Mouse (Mus musculus) midbrain, embryonic 13.5 days (tissue): ENCODE results near the gene B3galnt2. TPM values are rescaled to one million over a fixed set of nuclear protein-coding genes. Genes with fewer than 3 reads are reported as not detected.
"Not testable (repeated sequence)": the region's sequence is repeated elsewhere in the genome, so short reads cannot be mapped to it uniquely, and the experiment has no call there.

Experiments used
- ATAC-seq: fragments of 200-750 bp; cut with Nextera tagmentation; 2 replicates; pipeline ENCODE4 v1.8.0; 2017; ENCODE audit warnings: mild to moderate bottlenecking, moderate TSS enrichment, moderate library complexity
- H3K27ac ChIP-seq: fragments of 300-500 bp; sonication (generic); 2 replicates; pipeline ENCODE4 v1.5.1; 2015; ENCODE audit warnings: inconsistent platforms, mild to moderate bottlenecking, moderate library complexity
- H3K27me3 ChIP-seq: fragments of 300-500 bp; sonication (generic); 2 replicates; pipeline ENCODE4 v1.6.1; 2015; ENCODE audit warnings: mild to moderate bottlenecking, inconsistent platforms
- H3K36me3 ChIP-seq: fragments of 300-500 bp; sonication (generic); 2 replicates; pipeline ENCODE4 v1.6.1; 2015; ENCODE audit warnings: mild to moderate bottlenecking, inconsistent platforms
- H3K4me1 ChIP-seq: fragments of 300-500 bp; sonication (generic); replicated peaks from 2 replicates; pipeline ENCODE4 v1.6.1; 2015; ENCODE audit warnings: inconsistent platforms
- H3K4me2 ChIP-seq: fragments of 300-500 bp; sonication (generic); replicated peaks from 2 replicates; pipeline ENCODE4 v1.6.1; 2015; ENCODE audit warnings: moderate library complexity, mild to moderate bottlenecking, inconsistent platforms
- H3K4me3 ChIP-seq: fragments of 300-500 bp; sonication (generic); replicated peaks from 2 replicates; pipeline ENCODE4 v1.5.1; 2015; ENCODE audit warnings: mild to moderate bottlenecking, inconsistent platforms
- H3K9ac ChIP-seq: fragments of 300-500 bp; sonication (generic); replicated peaks from 2 replicates; pipeline ENCODE4 v1.6.1; 2015; ENCODE audit warnings: mild to moderate bottlenecking, inconsistent platforms
- H3K9me3 ChIP-seq: fragments of 300-500 bp; sonication (generic); 2 replicates; pipeline ENCODE4 v1.6.1; 2016; ENCODE audit warnings: mild to moderate bottlenecking, inconsistent platforms
- WGBS: fragments of 180-500 bp; shearing (Covaris S2); methylation state at CpG from one replicate; pipeline ENCODE4 v1.1.7; 2015; 5-methylcytosine and 5-hydroxymethylcytosine counted together
- polyA plus RNA-seq: library from polyadenylated mRNA; unstranded; fragments of >200 nt; fragmentation: Nextera tagmentation; extraction: Ambion mirVana; gene quantifications from 2 replicates; pipeline ENCODE4 v1.2.1, GENCODE M21; 2015

Gene B3galnt2
- polyA plus RNA-seq, 1 experiment from 2014 or later = 26.7 TPM

GRCm38 (mm10) chr13:14014001-14014400, 59.7 kb downstream of the B3galnt2 start:
- H3K4me1 ChIP-seq = no peaks in the 10 kb centered on the region
- 95% methylated on average over 2 of the region's 2 CpGs for WGBS

GRCm38 (mm10) chr13:14014540-14014939, 60.3 kb downstream of the B3galnt2 start:
- Histone ChIP-seq H3K36me3 (peaks cover 75% of the 10 kb centered on the region), H3K4me3 (no peak overlapping the region), H3K4me1 (no peaks in the 10 kb centered on the region), H3K9me3 (no peaks in the 10 kb centered on the region), H3K27me3 (no peaks in the 10 kb centered on the region), H3K27ac (no peak overlapping the region), H3K9ac (no peak overlapping the region), H3K4me2 (no peak overlapping the region)
- WGBS = 94% methylated on average over 4 of the region's 4 CpGs
- ATAC-seq = no peak

More at GRCm38 (mm10) chr13:14014001-14014400, 59.7 kb downstream of the B3galnt2 start:
- Histone ChIP-seq H3K4me2 (no peak overlapping the region), H3K27me3 (no peaks in the 10 kb centered on the region), H3K36me3 (peaks cover 74% of the 10 kb centered on the region), H3K9me3 (no peaks in the 10 kb centered on the region), H3K4me3 (no peak overlapping the region), H3K9ac (no peak overlapping the region), H3K27ac (no peak overlapping the region)
- ATAC-seq = no peak

- WGBS = 96% methylated on average over 6 of the region's 6 CpGs
- Histone ChIP-seq H3K27me3 (no peaks in the 10 kb centered on the region), H3K9me3 (no peaks in the 10 kb centered on the region), H3K27ac (no peak overlapping the region), H3K4me2 (no peak overlapping the region), H3K4me1 (no peaks in the 10 kb centered on the region), H3K36me3 (peaks cover 74% of the 10 kb centered on the region), H3K9ac (no peak overlapping the region), H3K4me3 (no peak overlapping the region)
- ATAC-seq = no peak
Measured at GRCm38 (mm10) chr13:14015609-14016008, 61.3 kb downstream of the B3galnt2 start.

DNA sequence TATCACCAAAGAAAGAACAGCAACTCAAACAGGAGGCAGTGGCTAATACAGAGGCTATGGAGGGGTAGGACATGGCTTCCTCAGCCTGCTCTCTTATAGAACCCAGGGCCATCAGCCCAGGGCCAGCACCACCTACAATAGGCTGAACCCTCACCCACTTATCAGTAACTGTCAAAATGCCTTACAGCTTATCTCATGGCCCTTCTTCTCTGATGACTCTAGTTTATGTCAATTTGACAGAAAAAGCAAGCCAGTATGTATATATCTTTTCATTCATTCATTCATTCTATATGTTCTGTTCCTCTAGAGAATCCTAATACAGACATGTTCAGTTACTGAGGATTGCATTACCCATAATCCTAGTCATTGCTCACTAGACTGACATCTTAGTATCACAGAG, 64.0 kb downstream of the B3galnt2 start:
- H3K27me3 ChIP-seq = no peaks in the 10 kb centered on the region
- no peaks in the 10 kb centered on the region for H3K4me1 ChIP-seq
- peaks cover 52% of the 10 kb centered on the region for H3K36me3 ChIP-seq
- no peak overlapping the region for H3K9ac ChIP-seq
- H3K27ac ChIP-seq = no peak overlapping the region
- no peak for ATAC-seq
- H3K9me3 ChIP-seq = no peaks in the 10 kb centered on the region
- H3K4me2 ChIP-seq = no peak overlapping the region
- H3K4me3 ChIP-seq = no peak overlapping the region

DNA sequence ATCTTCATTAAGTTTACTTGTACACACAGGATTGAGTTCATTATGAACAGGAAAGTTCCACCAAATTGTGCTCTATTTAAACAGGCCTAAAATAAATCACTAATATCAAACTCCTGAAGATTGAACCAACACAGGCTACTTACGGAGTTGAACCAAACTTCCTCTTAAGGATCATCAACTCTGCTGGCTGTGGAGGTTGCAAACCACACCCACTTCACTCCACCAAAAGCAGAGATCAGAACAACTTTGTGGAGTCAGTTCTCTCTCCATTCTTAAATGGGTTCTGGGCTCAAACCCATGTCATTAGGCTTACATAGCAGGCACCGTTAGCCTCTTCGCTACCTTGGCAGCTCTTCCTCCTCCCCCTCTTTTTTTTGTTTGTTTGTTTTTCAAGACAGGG, 64.6 kb downstream of the B3galnt2 start:
- ATAC-seq = no peak
- no peaks in the 10 kb centered on the region for H3K9me3 ChIP-seq
- H3K4me1 ChIP-seq = no peaks in the 10 kb centered on the region
- peaks cover 47% of the 10 kb centered on the region for H3K36me3 ChIP-seq
- H3K27me3 ChIP-seq = no peaks in the 10 kb centered on the region
- no peak overlapping the region for H3K4me2 ChIP-seq
- H3K4me3 ChIP-seq = no peak overlapping the region
- H3K27ac ChIP-seq = no peak overlapping the region
- H3K9ac ChIP-seq = no peak overlapping the region
- WGBS = 95% methylated on average over 3 of the region's 3 CpGs

DNA sequence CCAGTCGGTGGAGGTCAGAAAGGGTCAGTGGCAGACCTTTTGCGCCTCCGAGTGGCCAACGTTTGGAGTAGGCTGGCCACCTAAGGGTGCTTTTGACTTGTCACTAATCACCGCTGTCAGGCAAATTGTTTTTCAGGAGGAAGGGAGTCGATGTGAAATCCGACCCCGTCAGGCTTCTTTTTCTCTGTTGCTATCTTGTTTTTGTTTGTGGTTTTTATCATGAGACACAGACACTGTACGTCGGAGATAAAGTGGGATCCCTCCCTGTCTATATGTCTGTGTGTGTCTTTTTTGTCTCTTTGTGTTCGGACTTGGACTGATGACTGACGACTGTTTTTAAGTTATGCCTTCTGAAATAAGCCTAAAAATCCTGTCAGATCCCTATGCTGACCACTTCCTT, 67.1 kb downstream of the B3galnt2 start:
- H3K4me2 ChIP-seq, H3K4me1 ChIP-seq, H3K27ac ChIP-seq, H3K27me3 ChIP-seq, H3K9me3 ChIP-seq, H3K4me3 ChIP-seq, H3K9ac ChIP-seq, ATAC-seq: not testable (repeated sequence)
- 86% methylated on average over 10 of the region's 12 CpGs for WGBS
- peaks cover 42% of the 10 kb centered on the region for H3K36me3 ChIP-seq

DNA sequence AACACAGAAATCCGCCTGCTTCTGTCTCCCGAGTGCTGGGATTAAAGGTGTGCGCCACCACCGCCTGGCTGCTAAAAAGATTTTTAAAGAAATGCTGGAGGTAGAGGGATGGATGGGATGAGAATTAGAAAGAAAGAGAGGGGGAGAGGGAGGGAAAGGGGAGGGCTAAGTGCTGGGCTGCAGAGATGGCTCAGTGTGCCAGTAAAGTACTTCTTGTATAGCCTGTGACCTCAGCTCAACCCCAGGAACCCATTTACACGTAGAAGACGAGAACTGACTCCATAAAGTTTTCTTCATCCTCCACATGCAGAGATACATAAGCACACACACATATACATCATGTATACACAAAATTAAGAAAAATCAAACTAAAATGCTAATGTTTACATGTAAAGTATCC, 71.3 kb downstream of the B3galnt2 start:
- H3K9ac ChIP-seq = no peak overlapping the region
- H3K4me1 ChIP-seq = no peaks in the 10 kb centered on the region
- WGBS = 94% methylated on average over 6 of the region's 6 CpGs
- no peak overlapping the region for H3K4me3 ChIP-seq
- no peaks in the 10 kb centered on the region for H3K27me3 ChIP-seq
- H3K36me3 ChIP-seq = peaks cover 33% of the 10 kb centered on the region
- no peak overlapping the region for H3K4me2 ChIP-seq
- no peak for ATAC-seq
- no peak overlapping the region for H3K27ac ChIP-seq
- no peaks in the 10 kb centered on the region for H3K9me3 ChIP-seq

GRCm38 (mm10) chr13:14026154-14026820, 72.0 kb downstream of the B3galnt2 start:
- no peaks in the 10 kb centered on the region for H3K4me1 ChIP-seq
- peaks cover 33% of the 10 kb centered on the region for H3K36me3 ChIP-seq
- 96% methylated on average over 6 of the region's 6 CpGs for WGBS
- no peak overlapping the region for H3K27ac ChIP-seq
- no peak overlapping the region for H3K9ac ChIP-seq
- H3K4me3 ChIP-seq = no peak overlapping the region
- no peak overlapping the region for H3K4me2 ChIP-seq
- no peaks in the 10 kb centered on the region for H3K27me3 ChIP-seq
- ATAC-seq = no peak
- no peaks in the 10 kb centered on the region for H3K9me3 ChIP-seq

DNA sequence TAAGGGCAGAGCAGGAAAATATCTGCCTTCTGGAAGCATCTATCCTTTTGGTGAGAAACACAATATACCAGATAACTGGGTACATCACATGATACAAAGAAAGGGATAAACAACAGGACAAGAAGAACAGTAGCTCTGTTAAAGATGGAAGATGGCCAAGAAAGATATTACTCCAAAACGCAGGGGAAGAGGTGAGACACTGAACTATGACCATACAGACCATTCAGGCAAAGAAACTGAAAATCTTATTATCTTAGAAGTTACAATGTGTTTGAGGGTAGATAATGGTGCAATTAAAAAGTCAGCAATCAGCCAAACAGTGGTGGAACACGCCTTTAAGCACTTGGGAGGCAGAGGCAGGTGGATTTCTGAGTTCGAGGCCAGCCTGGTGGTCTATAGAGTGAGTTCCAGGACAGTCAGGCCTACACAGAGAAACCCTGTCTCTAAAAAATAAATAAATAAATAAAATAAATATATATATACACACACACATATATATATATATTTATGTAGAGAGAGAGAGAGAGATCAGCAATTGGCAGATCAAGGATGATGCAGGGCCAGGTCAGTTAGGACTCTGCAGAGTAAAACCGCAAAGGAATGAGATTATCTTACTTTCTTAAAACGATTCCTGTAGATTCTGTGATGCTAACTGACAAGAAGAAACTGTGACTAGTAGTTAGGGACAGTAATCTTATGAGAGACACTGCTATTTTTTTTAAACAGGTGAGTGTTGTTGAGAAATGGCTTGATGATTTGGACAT, 79.2 kb downstream of the B3galnt2 start:
- no peak overlapping the region for H3K4me3 ChIP-seq
- 94% methylated on average over 5 of the region's 5 CpGs for WGBS
- H3K9ac ChIP-seq = no peak overlapping the region
- no peak for ATAC-seq
- no peaks in the 10 kb centered on the region for H3K27me3 ChIP-seq
- H3K9me3 ChIP-seq = no peaks in the 10 kb centered on the region
- peaks cover 11% of the 10 kb centered on the region for H3K4me1 ChIP-seq
- H3K36me3 ChIP-seq = peaks cover 10% of the 10 kb centered on the region
- no peak overlapping the region for H3K27ac ChIP-seq
- H3K4me2 ChIP-seq = no peak overlapping the region

GRCm38 (mm10) chr13:14034073-14034348, 79.7 kb downstream of the B3galnt2 start:
- no peak overlapping the region for H3K4me2 ChIP-seq
- ATAC-seq = no peak
- no peaks in the 10 kb centered on the region for H3K27me3 ChIP-seq
- no peak overlapping the region for H3K27ac ChIP-seq
- H3K9me3 ChIP-seq = no peaks in the 10 kb centered on the region
- H3K4me3 ChIP-seq = no peak overlapping the region
- H3K4me1 ChIP-seq = peaks cover 14% of the 10 kb centered on the region
- peaks cover 7% of the 10 kb centered on the region for H3K36me3 ChIP-seq
- H3K9ac ChIP-seq = no peak overlapping the region

- not testable (repeated sequence) for H3K9me3 ChIP-seq, H3K27me3 ChIP-seq, H3K4me3 ChIP-seq, H3K4me2 ChIP-seq, H3K36me3 ChIP-seq, H3K27ac ChIP-seq, H3K9ac ChIP-seq, ATAC-seq
- peaks cover 20% of the 10 kb centered on the region for H3K4me1 ChIP-seq
- 90% methylated on average over 3 of the region's 3 CpGs for WGBS
Measured at GRCm38 (mm10) chr13:14035352-14035751, 81.1 kb downstream of the B3galnt2 start.

DNA sequence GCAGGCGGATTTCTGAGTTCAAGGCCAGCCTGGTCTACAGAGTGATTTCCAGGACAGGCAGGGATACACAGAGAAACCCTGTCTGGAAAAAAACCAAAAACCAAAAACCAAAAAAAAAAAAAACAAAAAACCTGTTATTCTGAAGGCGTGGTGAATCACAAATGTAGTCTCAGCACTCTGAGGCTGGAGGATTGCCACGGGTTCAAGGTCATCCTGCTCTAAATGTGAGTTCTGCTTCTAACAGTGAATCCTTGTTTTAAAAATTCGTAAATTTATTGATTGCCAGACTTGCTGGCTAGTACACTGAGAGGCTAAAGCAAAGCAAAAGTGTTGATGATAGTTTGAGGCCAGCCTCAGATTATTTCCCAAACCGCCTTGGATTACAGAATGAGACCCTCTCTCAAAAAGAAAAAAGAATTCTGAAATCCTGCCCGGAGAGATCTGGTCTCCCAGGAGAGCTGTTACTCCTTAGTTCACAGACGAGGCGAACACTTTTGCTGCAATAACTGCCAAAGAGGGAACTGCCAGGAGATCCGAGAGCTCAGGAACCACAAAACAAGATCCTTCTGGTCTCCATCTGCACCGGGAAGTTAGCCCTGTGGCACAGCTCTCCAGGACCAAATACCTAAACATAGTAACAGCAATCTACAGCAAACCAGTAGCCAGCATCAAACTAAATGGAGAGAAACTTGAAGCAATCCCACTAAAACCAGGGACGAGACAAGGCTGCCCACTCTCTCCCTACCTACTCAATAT, 81.8 kb downstream of the B3galnt2 start:
- 95% methylated on average over 11 of the region's 11 CpGs for WGBS

More for the DNA sequence above, 81.8 kb downstream of the B3galnt2 start:
- ATAC-seq = no peak
- Histone ChIP-seq H3K27me3 (no peaks in the 10 kb centered on the region), H3K4me2 (no peak overlapping the region), H3K9me3 (no peaks in the 10 kb centered on the region), H3K27ac (no peak overlapping the region), H3K4me1 (peaks cover 22% of the 10 kb centered on the region), H3K9ac (no peak overlapping the region), H3K4me3 (no peak overlapping the region), H3K36me3 (0 out of 2 replicates have a peak, but pooled peaks cover 5% of the 10 kb centered on the region)
